Mouse (Mus musculus) right cerebral cortex, adult 18-20 months (tissue): ENCODE data around the gene Ccdc51.
A peak's percentile ranks its signal among the peaks of the same experiment; 100 is the strongest.

Experiments used
- DNase-seq: peaks from one replicate; pipeline ENCODE4 v3.0.0; 2022; ENCODE audit warnings: mixed read lengths

The Ccdc51 gene

GRCm38 (mm10) chr9:109058006-109058765 is 24.1 kb upstream of the Ccdc51 start:
- no peak for DNase-seq

- peak; percentile 89 for DNase-seq
Measured at GRCm38 (mm10) chr9:109059136-109059903, 23.0 kb upstream of the Ccdc51 start, which contains the start of gene Trex1. Gene Trex1, minus strand, starts transcription at chr9:109059734.

GRCm38 (mm10) chr9:109060184-109060897 is 22.0 kb upstream of the Ccdc51 start:
- no peak for DNase-seq

GRCm38 (mm10) chr9:109060898-109061295 is 21.4 kb upstream of the Ccdc51 start:
- DNase-seq, result no peak

- DNase-seq, result no peak
Measured at GRCm38 (mm10) chr9:109068095-109068735, 14.1 kb upstream of the Ccdc51 start.

GRCm38 (mm10) chr9:109073661-109074573 is 8.4 kb upstream of the Ccdc51 start, which contains the start of gene Atrip:
Gene Atrip, minus strand, starts transcription at chr9:109074124.
- DNase-seq, result peak; percentile 96

- no peak for DNase-seq
Measured at GRCm38 (mm10) chr9:109080516-109080915, 1.8 kb upstream of the Ccdc51 start.

GRCm38 (mm10) chr9:109081749-109082123 is 557 bp upstream of the Ccdc51 start:
- DNase-seq, result no peak

- DNase-seq, result no peak
Measured at GRCm38 (mm10) chr9:109084922-109085321, 2.6 kb downstream of the Ccdc51 start.

- peak; percentile 40 for DNase-seq
Measured at GRCm38 (mm10) chr9:109087987-109088386, 5.7 kb downstream of the Ccdc51 start.

GRCm38 (mm10) chr9:109090446-109090845 is 8.2 kb downstream of the Ccdc51 start:
- DNase-seq, result peak; percentile 24

- DNase-seq, result no peak
Measured at GRCm38 (mm10) chr9:109091802-109092201, 9.5 kb downstream of the Ccdc51 start.

- no peak for DNase-seq
Measured at GRCm38 (mm10) chr9:109092799-109093198, 10.5 kb downstream of the Ccdc51 start.

GRCm38 (mm10) chr9:109093786-109094552 is 11.7 kb downstream of the Ccdc51 start:
- no peak for DNase-seq

GRCm38 (mm10) chr9:109094553-109095136 is 12.4 kb downstream of the Ccdc51 start:
- no peak for DNase-seq

- DNase-seq, result peak; percentile 69
Measured at GRCm38 (mm10) chr9:109095137-109095982, 13.1 kb downstream of the Ccdc51 start, which contains the start of gene Plxnb1. Gene Plxnb1, plus strand, starts transcription at chr9:109095389.

GRCm38 (mm10) chr9:109096251-109096661 is 14.0 kb downstream of the Ccdc51 start:
- peak; percentile 35 for DNase-seq

- DNase-seq, result no peak
Measured at GRCm38 (mm10) chr9:109096856-109097255, 14.6 kb downstream of the Ccdc51 start.

- no peak for DNase-seq
Measured at GRCm38 (mm10) chr9:109097291-109097690, 15.0 kb downstream of the Ccdc51 start.
